Mouse (Mus musculus) heart, embryonic 15.5 days (tissue): ENCODE measurements at regions not wholly inside any gene's neighbourhood (a gene's known extent, or its start where the extent isn't known, plus 50 kb on each side); places are given as distances from the start of the nearest gene placed in this dataset.

Experiments
- ATAC-seq: fragments of 200-750 bp; cut with Nextera tagmentation; replicated peaks from 2 replicates; pipeline ENCODE4 v1.8.0; 2017; ENCODE audit warnings: low read depth, moderate TSS enrichment; ENCODE audit not compliant: insufficient number of reproducible peaks, insufficient read depth, low FRiP score
- H3K27ac ChIP-seq: fragments of 300-500 bp; sonication (generic); 2 replicates; pipeline ENCODE4 v1.5.1; 2015; ENCODE audit warnings: mild to moderate bottlenecking, inconsistent platforms
- H3K27me3 ChIP-seq: fragments of 300-500 bp; sonication (generic); 2 replicates; pipeline ENCODE4 v1.6.1; 2015; ENCODE audit warnings: inconsistent platforms
- H3K36me3 ChIP-seq: fragments of 300-500 bp; sonication (generic); 2 replicates; pipeline ENCODE4 v1.6.1; 2015; ENCODE audit warnings: mild to moderate bottlenecking, inconsistent platforms
- H3K4me1 ChIP-seq: fragments of 300-500 bp; sonication (generic); replicated peaks from 2 replicates; pipeline ENCODE4 v1.6.1; 2015; ENCODE audit warnings: inconsistent platforms
- H3K4me2 ChIP-seq: fragments of 300-500 bp; sonication (generic); 2 replicates; pipeline ENCODE4 v1.6.1; 2015; ENCODE audit warnings: inconsistent platforms, mild to moderate bottlenecking, moderate library complexity
- H3K4me3 ChIP-seq: fragments of 300-500 bp; sonication (generic); 2 replicates; pipeline ENCODE4 v1.5.1; 2015; ENCODE audit warnings: mild to moderate bottlenecking, inconsistent platforms
- H3K9ac ChIP-seq: fragments of 300-500 bp; sonication (generic); 2 replicates; pipeline ENCODE4 v1.6.1; 2015; ENCODE audit warnings: mild to moderate bottlenecking, inconsistent platforms
- H3K9me3 ChIP-seq: fragments of 300-500 bp; sonication (generic); replicated peaks from 2 replicates; pipeline ENCODE4 v1.6.1; 2016; ENCODE audit warnings: inconsistent platforms
- WGBS: fragments of 180-500 bp; shearing (Covaris S2); methylation state at CpG from one replicate; pipeline ENCODE4 v1.1.7; 2015; ENCODE audit warnings: mixed read lengths; 5-methylcytosine and 5-hydroxymethylcytosine counted together

GRCm38 (mm10) chr17:47061031-47061620 is 50.8 kb upstream of the Ubr2 start:
- H3K9ac ChIP-seq = no peak overlapping the region
- H3K4me3 ChIP-seq = no peak overlapping the region
- no peaks in the 10 kb centered on the region for H3K9me3 ChIP-seq
- H3K27ac ChIP-seq = no peak overlapping the region
- no peak overlapping the region for H3K4me2 ChIP-seq
- 76% methylated on average over 8 of the region's 8 CpGs for WGBS
- H3K27me3 ChIP-seq = no peaks in the 10 kb centered on the region
- H3K36me3 ChIP-seq = no peaks in the 10 kb centered on the region
- H3K4me1 ChIP-seq = no peaks in the 10 kb centered on the region; the same call in 1 of the 2 replicates
- no peak for ATAC-seq
